Comparison of ENCODE assay signal across 23 mouse cellular contexts in the genomic region with DNA sequence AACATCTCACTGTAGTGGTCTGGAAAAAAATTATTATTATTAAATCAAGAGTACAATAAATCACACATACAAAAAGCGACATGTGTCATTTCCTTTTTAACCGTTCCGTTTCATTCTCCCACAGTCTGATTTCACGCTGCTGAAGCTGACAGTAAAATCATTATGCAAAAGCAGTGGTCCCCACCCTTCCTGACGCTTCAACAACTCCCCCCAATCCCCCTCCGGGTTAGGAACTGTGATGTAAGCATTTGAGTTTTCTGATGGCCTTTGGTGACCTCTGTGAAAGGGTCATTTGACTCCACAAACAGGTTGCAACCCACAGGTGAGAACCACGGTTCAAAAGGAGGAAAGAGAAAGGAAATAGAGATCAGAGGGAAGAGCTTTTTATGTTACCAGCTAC. TPM values are rescaled to one million over a fixed set of nuclear protein-coding genes. Genes with fewer than 3 reads are reported as not detected.
DNase-seq lines count a peak whose midpoint lies in the region; ATAC-seq and TF ChIP-seq lines count a peak whose summit lies in the region.
"Had no signal": no experiment of that assay in that cellular context is flagged by ENCODE, and none has a peak within 500 bp of the region (broad histone marks: within the 10 kb centered on the region; RNA-seq: fewer than 3 reads in every experiment).

No protein-coding gene starts in this region.

- in situ Hi-C loops in CH12.LX (cut with MboI; ENCODE audit: low pct_ligation_motif_present, low pct_unique_long_range_greater_than_20kb, low sequenced_read_pairs) = no loop called here

- H3K4me1 ChIP-seq in CH12.LX (ENCODE audit: control insufficient read depth in 1 of 2, insufficient read depth in 2 of 2) = peaks cover 4 to 21% of the 10 kb centered on the region in 2 experiments; a peak in 3 of 4 replicates
- H3K4me1 ChIP-seq: embryonic facial prominence, embryonic 15.5 days; forebrain, embryonic 10.5 days; hindbrain, embryonic 15.5 days; midbrain, embryonic 15.5 days had no signal

- no peak overlapping the region for H3K27ac ChIP-seq in CH12.LX (ENCODE audit: insufficient read depth, low read depth)
- no peak overlapping the region for H3K27ac ChIP-seq in layer of hippocampus, adult 2 months
- H3K27ac ChIP-seq: embryonic facial prominence, embryonic 15.5 days; forebrain, embryonic 10.5 days; gastrocnemius, adult 2 months; hindbrain, embryonic 15.5 days; left cerebral cortex, adult 2 months; midbrain, embryonic 15.5 days had no signal

- H3K9me3 ChIP-seq in CH12.LX (replicated peaks; ENCODE audit: low read length) = no peaks in the 10 kb centered on the region
- H3K9me3 ChIP-seq: embryonic facial prominence, embryonic 15.5 days; forebrain, embryonic 10.5 days; hindbrain, embryonic 15.5 days; midbrain, embryonic 15.5 days had no signal

- H3K9ac ChIP-seq in CH12.LX (ENCODE audit: insufficient read depth, low read depth) = peak overlapping the region; percentile 20; the same call in 1 of the 2 replicates
- H3K9ac ChIP-seq: embryonic facial prominence, embryonic 15.5 days; hindbrain, embryonic 15.5 days; midbrain, embryonic 15.5 days had no signal

- no peaks in the 10 kb centered on the region for H3K36me3 ChIP-seq in CH12.LX (replicated peaks in 1 of 2; ENCODE audit: control insufficient read depth in 1 of 2, insufficient read depth in 1 of 2, low read length in 1 of 2)
- H3K36me3 ChIP-seq: embryonic facial prominence, embryonic 15.5 days; forebrain, embryonic 10.5 days; hindbrain, embryonic 15.5 days; midbrain, embryonic 15.5 days had no signal

- TF ChIP-seq POLR2A in CH12.LX (IDR thresholded peaks at IDR 0.05; ENCODE audit: low read depth, low read length) = no peak

- H3K4me2 ChIP-seq in CH12.LX (ENCODE audit: insufficient read depth, low read depth, poor library complexity, severe bottlenecking) = peak overlapping the region; percentile 81
- H3K4me2 ChIP-seq: embryonic facial prominence, embryonic 15.5 days; hindbrain, embryonic 15.5 days; midbrain, embryonic 15.5 days had no signal

- H3K27me3 ChIP-seq in CH12.LX (replicated peaks) = no peaks in the 10 kb centered on the region
- H3K27me3 ChIP-seq: embryonic facial prominence, embryonic 15.5 days; hindbrain, embryonic 15.5 days; midbrain, embryonic 15.5 days had no signal

- H3K79me2 ChIP-seq in CH12.LX (replicated peaks; ENCODE audit: control insufficient read depth, extremely low read depth, insufficient read depth, poor library complexity, severe bottlenecking) = no peaks in the 10 kb centered on the region

- TF ChIP-seq RAD21 in CH12.LX (IDR thresholded peaks at IDR 0.05; ENCODE audit: low read depth, low read length) = no peak

- TF ChIP-seq EP300 in CH12.LX (IDR thresholded peaks at IDR 0.05; ENCODE audit: low read length) = peak; percentile 42; the same call in 1 of the 2 replicates

- dilution Hi-C loops in CH12.LX (cut with MboI; ENCODE audit: extremely low pct_ligation_motif_present, extremely low pct_unique_long_range_greater_than_20kb, low sequenced_read_pairs) = no loop called here

- H3K4me3 ChIP-seq in CH12.LX (replicated peaks in 1 of 3; ENCODE audit: low read depth in 2 of 3, low read length in 2 of 3, poor library complexity in 1 of 3) = no peak overlapping the region
- H3K4me3 ChIP-seq in layer of hippocampus, adult 2 months = no peak overlapping the region
- H3K4me3 ChIP-seq: embryonic facial prominence, embryonic 15.5 days; forebrain, embryonic 10.5 days; gastrocnemius, adult 2 months; hindbrain, embryonic 15.5 days; left cerebral cortex, adult 2 months; midbrain, embryonic 15.5 days had no signal

- ATAC-seq in neutrophil, adult 5-6 weeks (ENCODE audit: extremely low read depth, insufficient number of reproducible peaks, low FRiP score, poor library complexity, severe bottlenecking) = peak; percentile 83
- ATAC-seq: midbrain, embryonic 15.5 days; Patski had no signal

- DNase-seq in kidney, postnatal 10 days = peak; percentile 1
- DNase-seq in kidney, postnatal 25 days = no peak
- DNase-seq in A20 (ENCODE audit: low read depth, low spot score) (peak; percentile 48), CH12.LX (ENCODE audit: extremely low read depth) (peak; percentile 27)
- DNase-seq in layer of hippocampus, adult 2 months (ENCODE audit: low spot score in 2 of 2) = no peak
- DNase-seq in urinary bladder, adult 18-20 months (ENCODE audit: low spot score in 2 of 2) = no peak
- no peak for DNase-seq in layer of hippocampus, adult 18-20 months (ENCODE audit: low spot score in 2 of 2)
- DNase-seq: adrenal gland, postnatal 25 days; cerebellum, adult 11 months; cerebellum, postnatal 25 days; gastrocnemius, adult 2 months; heart, postnatal 36 days; kidney, adult 11 months; left cerebral cortex, postnatal 4 days; liver; lung, postnatal 10 days had no signal

- TF ChIP-seq CTCF in CH12.LX (conservative IDR thresholded peaks at IDR 0.05 in 1 of 2, IDR thresholded peaks at IDR 0.05 in 1 of 2; ENCODE audit: low read depth in 2 of 2, low read length in 2 of 2) = no peak
- no peak for TF ChIP-seq CTCF in layer of hippocampus, adult 2 months (conservative IDR thresholded peaks at IDR 0.05)

TF ChIP-seq in CH12.LX, 34 proteins besides CTCF, POLR2A, EP300 and RAD21:
- TF ChIP-seq UBTF (IDR thresholded peaks at IDR 0.05; ENCODE audit: low read depth, low read length) = no peak
- TF ChIP-seq GABPA (IDR thresholded peaks at IDR 0.05; ENCODE audit: insufficient replicate concordance, low read depth, low read length) = no peak
- no peak for TF ChIP-seq ZMIZ1 (IDR thresholded peaks at IDR 0.05; ENCODE audit: low read depth, low read length)
- no peak for TF ChIP-seq TCF12 (IDR thresholded peaks at IDR 0.05; ENCODE audit: low read depth, low read length)
- no peak for TF ChIP-seq JUND (conservative IDR thresholded peaks at IDR 0.05; ENCODE audit: low read depth, low read length)
- TF ChIP-seq ZC3H11A (IDR thresholded peaks at IDR 0.05; ENCODE audit: low read depth, low read length) = no peak
- TF ChIP-seq IRF4 (IDR thresholded peaks at IDR 0.05; ENCODE audit: low read depth, low read length) = no peak
- no peak for TF ChIP-seq RCOR1 (conservative IDR thresholded peaks at IDR 0.05; ENCODE audit: low read depth, low read length)
- TF ChIP-seq CHD2 (IDR thresholded peaks at IDR 0.05; ENCODE audit: low read length) = no peak
- no peak for TF ChIP-seq KAT2A (IDR thresholded peaks at IDR 0.05; ENCODE audit: insufficient replicate concordance, low read length)
- no peak for TF ChIP-seq CHD1 (IDR thresholded peaks at IDR 0.05; ENCODE audit: low read depth, low read length)
- TF ChIP-seq MAZ (IDR thresholded peaks at IDR 0.05; ENCODE audit: low read depth, low read length) = no peak
- TF ChIP-seq BHLHE40 (IDR thresholded peaks at IDR 0.05; ENCODE audit: low read depth, low read length) = no peak
- no peak for TF ChIP-seq HCFC1 (IDR thresholded peaks at IDR 0.05; ENCODE audit: low read depth, low read length)

RNA-seq across cellular contexts. Expression of gene Tfam, which starts 8.9 kb away (rescaled TPM):
- total RNA-seq in CH12.LX (2012; rRNA removed) = 45.8 and 65.6 TPM in 2 replicates
- total RNA-seq in CH12.LX (2014; rRNA removed) = 113 and 174 TPM in 2 replicates
- 108 and 123 TPM in 2 replicates for polyA plus RNA-seq in CH12.LX (2012; ENCODE audit: insufficient read length, low read depth)
- total RNA-seq in neutrophil, adult 5-6 weeks (2017) = 83.7 and 91.0 TPM in 2 replicates
- total RNA-seq in layer of hippocampus, adult 2 months (2021) = 10 to 100 TPM; 44.9 to 47.2 TPM
- total RNA-seq in layer of hippocampus, adult 18-20 months (2021) = 10 to 100 TPM; 37.4 to 44.4 TPM

RNA-seq across cellular contexts. Expression of gene Ube2d1, which starts 38.1 kb away (rescaled TPM):
- total RNA-seq in CH12.LX (2012; rRNA removed) (1.0 TPM in 2 replicates), CH12.LX (2014; rRNA removed) (2.6 and 3.8 TPM in 2 replicates)
- 5.3 and 7.7 TPM in 2 replicates for polyA plus RNA-seq in CH12.LX (2012; ENCODE audit: insufficient read length, low read depth)
- 60.8 and 66.4 TPM in 2 replicates for total RNA-seq in neutrophil, adult 5-6 weeks (2017)
- total RNA-seq in layer of hippocampus, adult 2 months (2021) = 10 to 100 TPM; 52.8 to 54.0 TPM
- total RNA-seq in layer of hippocampus, adult 18-20 months (2021) = 10 to 100 TPM; 49.2 TPM

Comparison
In these comparisons a context has a peak if more than half of its experiments do, and no peak if none do; other contexts are left out.
1. DNase-seq: peak in kidney, postnatal 10 days (single experiment), A20 (single experiment) and CH12.LX (single experiment); none in kidney, postnatal 25 days (0 of 2), layer of hippocampus, adult 2 months (0 of 2), urinary bladder, adult 18-20 months (0 of 2) and layer of hippocampus, adult 18-20 months (0 of 2).
2. RNA of gene Ube2d1, which starts 38.1 kb away (total RNA-seq): 60.8 to 66.4 TPM in neutrophil, adult 5-6 weeks, 52.8 to 54.0 TPM in layer of hippocampus, adult 2 months and 49.2 TPM in layer of hippocampus, adult 18-20 months; 1.0 to 3.8 TPM in CH12.LX; every median in the first group is over 10 times any median in the second.